Mouse (Mus musculus) liver, adult 2 months (tissue): ENCODE data around the gene Slc13a4.

Source experiments
- CTCF ChIP-seq: fragments of 200-500 bp; IDR thresholded peaks from 2 replicates; pipeline ENCODE4 v1.5.1; 2011; ENCODE audit warnings: low read depth, low read length, control low read depth
- POLR2A ChIP-seq: fragments of 200-500 bp; IDR thresholded peaks from 2 replicates; pipeline ENCODE4 v1.6.1; 2011; ENCODE audit warnings: low read length, control low read depth; ENCODE audit not compliant: insufficient read depth; ENCODE audit errors: extremely low read depth

DNA sequence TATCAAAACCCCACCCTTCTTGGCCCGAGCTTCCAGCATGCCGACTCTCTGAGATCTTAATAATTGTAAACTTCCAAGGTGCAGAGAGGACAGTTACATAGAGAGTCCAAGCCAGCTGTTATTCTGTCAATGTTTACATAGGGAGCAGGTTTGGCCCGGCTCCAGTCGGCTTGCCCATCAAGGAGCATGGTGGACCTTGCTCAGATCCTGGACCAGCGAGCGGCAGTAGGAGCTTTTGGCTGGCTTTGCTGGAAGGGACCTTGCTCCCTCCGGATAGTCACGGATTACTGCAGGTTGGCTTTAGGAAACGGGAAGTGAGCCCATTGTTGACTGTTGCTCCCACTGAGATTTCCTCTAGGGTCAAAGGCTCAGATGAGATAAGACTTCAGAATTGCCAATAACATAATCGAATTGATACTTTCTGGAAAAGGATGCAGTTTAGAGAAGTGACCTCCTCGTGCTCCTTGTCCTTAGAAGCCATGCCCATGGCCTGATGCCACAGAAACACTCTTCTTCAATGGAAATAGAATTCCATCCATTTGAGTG, 4.5 kb downstream of the Slc13a4 start:
- no peak for TF ChIP-seq POLR2A
- TF ChIP-seq CTCF, result no peak
